Mouse (Mus musculus) lung, adult 2 months (tissue): ENCODE results near the gene Angpt4.

Experiments
- CTCF ChIP-seq: fragments of 200-500 bp; IDR thresholded peaks from 2 replicates; pipeline ENCODE4 v1.5.1; 2011; ENCODE audit warnings: mild to moderate bottlenecking, low read length, control low read depth; ENCODE audit not compliant: insufficient read depth
- POLR2A ChIP-seq: fragments of 200-500 bp; IDR thresholded peaks from 2 replicates; pipeline ENCODE4 v1.6.1; 2011; ENCODE audit warnings: low read depth, mild to moderate bottlenecking, control low read depth, low read length, borderline replicate concordance; ENCODE audit errors: extremely low read depth

DNA sequence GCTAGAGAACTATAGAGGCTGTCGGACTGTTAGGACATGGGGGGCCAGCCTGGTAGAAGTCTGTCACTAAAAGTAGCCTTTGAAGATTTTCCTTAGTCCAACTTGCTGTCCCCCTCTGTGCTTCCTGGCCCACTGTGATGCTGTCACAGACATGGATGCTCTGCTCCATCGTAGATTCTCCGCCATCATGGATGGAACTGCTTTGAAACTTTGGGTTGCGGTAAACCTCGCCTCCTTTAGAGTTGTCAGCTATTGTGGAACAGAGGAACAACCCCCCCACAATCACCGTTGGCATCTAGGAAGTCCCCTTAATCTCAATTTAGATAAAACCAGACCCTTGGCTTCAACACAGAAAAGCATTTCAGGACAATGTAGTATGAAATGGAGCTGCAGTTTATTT, 46.1 kb upstream of the Angpt4 start:
- no peak for TF ChIP-seq CTCF
- TF ChIP-seq POLR2A, result no peak
